Mouse (Mus musculus) layer of hippocampus, adult 18-20 months (tissue): ENCODE results near the gene Akap2. TPM values are rescaled to one million over a fixed set of nuclear protein-coding genes. Genes with fewer than 3 reads are reported as not detected.

ENCODE experiments used
- DNase-seq, 2 experiments: peaks; one replicate each; pipeline ENCODE4 v3.0.0; 2022; ENCODE audit warnings: low spot score in 2 of 2
- total RNA-seq, 2 experiments: library from RNA; stranded (reverse); gene quantifications; 2 replicates each; pipeline ENCODE4 v1.2.3; 2021

Gene Akap2
- total RNA-seq, 2 experiments from 2014 or later: 52.0 to 53.2 TPM

DNA sequence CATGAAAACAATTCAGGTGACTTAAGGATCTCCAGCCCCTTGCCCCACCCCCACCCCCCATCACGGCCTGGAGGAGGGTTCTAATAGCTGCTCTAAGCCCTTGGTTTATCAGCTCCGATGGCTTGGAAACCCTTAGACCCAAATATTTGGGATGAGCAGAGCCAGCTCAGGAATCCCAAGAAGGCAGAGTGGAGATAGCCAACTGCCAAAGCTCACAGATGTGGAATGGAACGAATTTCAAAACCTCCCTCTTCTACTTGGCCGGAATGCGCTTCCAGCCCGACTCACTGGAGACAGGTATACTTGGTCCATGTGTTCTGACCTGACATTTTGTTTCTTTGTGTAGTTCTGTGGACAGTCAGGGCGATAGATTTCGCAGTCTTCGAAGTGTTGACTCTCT lies 111.7 kb downstream of the Akap2 start:
- DNase-seq: no peak

DNA sequence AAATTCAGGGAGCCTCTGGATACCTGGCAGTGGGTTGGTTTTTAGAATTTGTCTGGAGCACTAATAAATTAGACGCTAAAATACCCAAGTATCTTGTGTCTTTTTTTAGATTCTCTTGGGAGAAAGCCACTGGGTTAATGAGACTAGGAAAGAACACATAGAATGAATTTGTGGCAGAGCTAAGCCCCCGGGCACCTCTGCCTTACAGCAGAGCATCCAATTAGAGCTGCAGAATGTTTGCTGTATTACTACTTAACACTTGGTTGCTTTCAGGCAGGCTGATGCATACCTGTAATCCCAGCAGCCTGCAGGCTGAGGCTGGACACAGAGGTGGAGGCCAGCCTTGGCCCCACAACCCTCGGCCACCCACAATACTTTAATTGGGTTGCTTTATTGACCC lies 112.3 kb downstream of the Akap2 start:
- DNase-seq: no peak

DNA sequence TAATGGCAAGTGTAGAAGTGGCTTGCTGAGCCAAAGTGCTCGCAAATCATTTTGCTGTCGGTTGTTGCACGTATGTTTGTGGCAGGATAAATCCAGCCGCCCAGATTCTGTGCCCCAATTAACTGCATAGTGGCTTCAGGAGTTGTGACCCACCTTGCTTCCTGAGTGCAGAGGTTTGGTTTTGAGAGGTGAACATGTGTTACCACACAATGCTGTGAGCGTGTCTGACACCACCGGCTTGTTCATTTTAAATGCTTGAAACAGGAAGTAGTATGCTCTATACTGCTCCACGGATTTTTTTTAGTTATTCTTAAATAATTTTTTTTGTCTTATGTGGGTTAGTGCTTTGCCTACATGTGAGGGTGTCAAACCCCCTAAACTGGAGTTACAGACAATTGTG lies 114.9 kb downstream of the Akap2 start:
- DNase-seq: no peak

DNA sequence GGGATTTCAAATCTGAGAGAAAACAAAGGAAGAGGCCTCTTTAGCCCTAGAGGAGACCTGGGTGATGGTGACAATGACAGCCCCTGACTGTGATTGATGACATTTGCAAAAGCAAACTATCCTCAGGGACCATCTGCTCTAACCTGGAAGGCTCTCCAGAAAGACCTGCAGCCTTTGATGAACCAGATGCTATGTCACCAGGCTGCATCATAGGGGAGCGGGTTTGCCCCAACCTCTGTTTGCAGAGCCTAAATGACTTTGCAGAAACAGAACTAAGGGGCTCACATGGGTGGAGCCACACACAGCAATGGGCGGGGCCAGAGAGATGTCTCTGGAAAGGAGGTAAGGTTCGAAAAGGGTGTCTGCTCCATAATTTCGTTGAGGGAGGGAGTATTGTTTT lies 115.6 kb downstream of the Akap2 start:
- DNase-seq: no peak

DNA sequence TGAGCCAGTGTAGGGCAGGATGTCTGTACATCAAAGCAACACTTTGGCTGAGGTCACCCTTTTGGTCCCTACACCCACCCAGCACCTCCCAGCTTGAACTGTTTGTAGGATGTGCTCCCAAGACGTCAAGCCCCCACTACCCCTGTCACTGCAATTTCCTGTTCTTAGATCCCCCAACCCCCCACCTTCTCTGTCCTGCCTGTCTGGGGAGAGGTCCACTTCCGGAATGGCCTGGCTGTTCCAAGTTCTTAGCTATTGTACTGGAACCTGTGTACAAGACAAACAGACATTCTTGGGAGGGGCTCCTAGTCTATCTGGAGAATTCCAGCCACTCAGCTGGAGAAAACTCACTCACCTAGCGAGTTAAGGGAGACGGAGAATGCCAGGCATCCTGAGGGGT lies 116.7 kb downstream of the Akap2 start:
- no peak for DNase-seq

DNA sequence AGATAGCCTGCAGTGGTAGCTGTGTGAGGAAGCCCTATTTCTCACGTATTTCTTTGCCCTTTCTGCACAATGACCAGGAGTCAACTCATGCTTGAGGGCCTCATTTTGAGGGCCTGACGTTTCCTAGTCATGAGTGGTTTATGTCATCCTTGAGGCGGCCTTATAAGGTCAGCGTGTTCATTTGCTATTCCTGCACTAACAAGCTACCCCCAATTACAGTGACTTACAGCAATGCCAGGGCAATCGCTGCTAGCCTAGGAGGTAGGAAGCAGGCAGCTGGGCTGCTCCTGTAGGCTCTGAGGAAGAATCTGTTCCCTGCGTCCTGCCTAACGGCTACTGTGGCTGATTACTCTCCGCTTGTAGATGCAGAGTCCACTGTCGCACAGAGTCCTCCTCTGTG lies 119.6 kb downstream of the Akap2 start:
- DNase-seq: no peak

DNA sequence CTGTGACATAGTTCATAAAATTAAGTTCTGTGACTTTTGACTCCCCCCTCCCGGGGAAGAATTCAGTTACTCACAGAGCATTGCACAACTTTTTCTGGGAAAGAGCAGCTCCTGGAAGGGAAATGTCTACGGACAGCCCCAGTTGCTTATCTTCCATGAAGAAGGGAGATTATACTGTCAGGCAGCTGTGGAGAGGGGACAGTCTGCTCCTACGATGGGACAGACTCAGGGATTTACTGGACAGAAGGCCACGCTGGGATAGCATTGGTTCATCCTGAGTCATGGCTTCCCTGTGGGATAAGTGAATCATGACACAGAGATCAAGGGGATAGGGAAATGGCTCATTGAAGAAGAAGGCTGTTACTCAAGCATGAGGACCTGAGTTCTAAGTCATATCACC lies 121.9 kb downstream of the Akap2 start:
- DNase-seq: no peak

DNA sequence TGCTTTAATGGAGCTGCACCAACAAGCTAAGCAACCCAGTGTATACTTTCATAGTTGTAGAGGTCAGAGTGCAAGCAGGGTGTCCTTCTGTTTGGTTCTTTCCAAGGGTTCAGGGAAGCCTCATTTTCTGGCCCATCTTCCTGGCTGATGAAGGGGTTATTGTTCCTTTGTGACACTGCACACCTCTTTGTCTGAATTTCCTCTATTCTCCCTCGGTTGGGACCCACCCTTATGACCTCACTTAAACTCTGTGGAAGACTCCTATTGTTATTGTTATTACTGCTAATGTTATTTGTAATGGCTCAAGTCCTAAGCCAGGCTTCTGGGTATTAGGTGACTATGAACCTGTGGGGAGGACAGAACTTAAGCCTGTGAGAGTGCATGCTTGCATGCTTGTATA lies 124.5 kb downstream of the Akap2 start:
- DNase-seq: no peak

DNA sequence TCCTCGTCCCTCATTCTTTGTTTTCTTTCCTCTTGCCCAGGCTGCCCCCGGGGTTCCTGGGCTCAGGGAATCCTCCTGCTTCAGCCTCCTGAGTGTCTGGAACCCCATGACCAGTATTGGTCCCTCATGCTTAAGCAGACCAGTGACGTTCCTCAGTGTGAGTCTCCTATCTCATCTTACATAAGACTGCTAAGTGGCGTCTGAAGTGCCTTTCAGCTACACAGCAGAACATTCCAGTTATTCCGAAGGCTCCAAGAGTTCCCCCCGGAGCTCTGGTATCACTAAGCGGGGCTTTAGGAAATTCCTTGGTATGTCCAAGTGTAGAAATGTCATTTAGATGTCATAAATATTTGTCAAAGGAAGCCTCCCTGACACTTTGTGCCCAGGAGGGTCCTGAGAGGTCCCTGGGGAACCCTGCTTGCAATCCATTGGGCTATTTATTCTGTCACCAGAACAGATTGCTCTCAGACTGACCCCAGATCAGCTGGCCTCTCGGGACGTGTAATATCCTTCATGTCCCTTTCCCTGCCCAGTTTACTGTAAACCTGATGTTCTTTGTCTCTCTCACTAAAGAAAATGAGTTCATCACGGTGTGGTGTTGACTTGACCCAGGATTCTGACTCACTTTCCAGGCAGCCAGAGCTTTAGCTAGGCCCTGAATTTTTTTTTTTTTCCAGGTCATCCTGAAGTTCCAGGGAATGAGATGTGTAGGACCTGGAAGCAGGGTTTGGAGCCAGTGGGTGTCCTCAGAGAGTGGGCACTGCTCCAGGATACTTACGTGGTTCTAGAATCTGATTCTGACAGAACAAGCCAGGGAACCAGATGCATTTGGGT lies 125.2 kb downstream of the Akap2 start:
- DNase-seq: no peak

DNA sequence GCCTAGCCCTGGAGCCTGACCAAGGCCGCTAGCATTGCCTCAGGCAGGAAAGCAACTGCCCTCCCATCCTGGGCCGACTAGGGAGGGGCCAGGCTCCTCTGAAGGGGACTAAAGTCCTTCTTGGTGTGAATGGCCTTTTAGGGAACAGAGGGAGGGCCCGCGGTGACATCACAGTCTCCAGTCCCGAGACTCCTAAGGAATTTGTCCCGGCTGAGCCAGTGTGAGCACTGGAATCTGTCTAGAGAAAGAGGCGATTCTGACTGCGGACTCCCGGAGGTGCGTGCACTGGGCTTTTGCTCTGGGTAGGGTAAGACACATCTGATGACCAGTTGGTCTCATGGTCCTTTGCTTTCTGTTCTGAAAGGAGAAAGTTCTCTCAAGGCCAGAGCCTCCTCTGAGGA lies 127.6 kb downstream of the Akap2 start:
- DNase-seq: no peak

DNA sequence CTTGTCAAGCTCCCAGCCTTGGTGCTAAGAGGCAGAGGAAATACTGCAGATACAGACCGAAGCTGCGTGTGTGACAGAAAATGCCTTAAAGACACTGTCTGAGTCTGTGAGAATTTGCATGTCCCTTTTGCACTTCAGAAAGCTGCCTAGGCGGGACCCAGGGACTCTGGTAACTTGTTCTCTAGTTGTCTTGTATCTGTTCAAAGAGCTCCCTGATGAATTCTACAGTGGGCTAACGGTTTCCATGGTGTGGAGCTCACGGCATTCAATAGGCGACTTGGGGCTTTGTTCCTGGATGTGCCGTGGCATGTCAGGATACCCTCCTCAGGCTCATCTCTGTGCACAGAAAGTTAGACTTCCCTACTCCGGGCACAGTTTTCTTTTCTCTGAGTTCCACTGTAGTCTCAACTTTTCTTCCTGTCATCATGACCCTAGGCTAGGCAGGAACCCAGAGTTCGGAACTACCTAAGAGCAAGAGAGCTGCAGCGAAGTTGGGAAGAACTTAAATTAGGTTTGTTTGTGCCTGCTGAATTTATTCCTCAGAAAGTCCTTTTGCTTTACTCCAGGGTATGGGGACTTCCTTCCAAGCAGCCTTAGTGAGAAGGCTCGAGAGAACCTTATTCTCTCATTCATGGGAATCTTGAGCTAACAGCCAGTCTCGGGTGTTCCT lies 128.2 kb downstream of the Akap2 start:
- DNase-seq: no peak

DNA sequence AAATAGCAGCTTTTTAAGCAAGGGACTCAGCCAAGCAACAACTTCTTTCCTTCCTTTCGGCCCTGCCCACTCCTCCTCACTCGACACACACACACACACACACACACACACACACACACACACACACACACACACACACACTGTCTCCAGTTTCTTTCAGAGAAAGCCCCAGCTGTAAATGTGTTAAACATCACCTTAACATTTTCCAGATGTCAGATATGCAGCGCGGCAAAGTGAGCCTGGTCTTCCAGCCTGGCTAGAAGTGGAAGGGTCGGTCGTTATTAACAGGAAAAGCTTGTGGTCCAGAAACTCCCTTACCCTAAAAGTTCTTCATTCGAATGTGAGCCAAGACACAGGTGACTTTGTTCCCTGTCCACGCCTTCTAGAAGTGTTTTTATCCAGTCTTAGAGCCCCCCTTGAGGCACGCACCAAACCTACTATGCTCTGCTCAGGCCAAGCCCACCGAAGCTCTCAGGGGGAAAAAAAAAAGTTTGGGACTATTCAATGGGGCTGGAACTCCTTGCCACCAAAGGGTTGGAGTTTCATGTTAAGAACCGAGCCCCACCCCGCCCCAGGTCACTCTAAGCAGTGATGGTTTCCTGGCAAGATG lies 129.0 kb downstream of the Akap2 start:
- DNase-seq: no peak

DNA sequence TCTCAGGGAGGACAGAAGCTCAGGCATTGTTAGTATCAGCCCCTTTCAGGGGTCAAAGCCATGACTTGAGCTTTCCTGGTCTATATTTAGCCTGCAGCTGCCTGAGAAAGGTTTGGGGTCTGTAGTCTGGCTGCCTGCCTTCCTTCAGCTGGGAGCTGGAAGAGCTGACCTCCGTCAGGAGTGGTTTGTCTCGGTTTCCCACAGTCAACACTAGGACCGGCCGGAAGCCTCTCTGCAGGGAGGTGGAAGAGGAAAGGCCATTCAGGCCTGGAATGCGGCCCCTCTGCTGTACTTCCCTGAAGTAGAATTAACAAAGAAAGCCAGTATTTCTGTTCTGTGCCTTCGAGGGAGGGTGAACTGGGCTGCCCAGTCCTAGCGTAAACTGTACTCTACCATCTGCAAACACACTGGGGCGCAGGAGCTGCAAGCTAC lies 129.6 kb downstream of the Akap2 start:
- no peak for DNase-seq

DNA sequence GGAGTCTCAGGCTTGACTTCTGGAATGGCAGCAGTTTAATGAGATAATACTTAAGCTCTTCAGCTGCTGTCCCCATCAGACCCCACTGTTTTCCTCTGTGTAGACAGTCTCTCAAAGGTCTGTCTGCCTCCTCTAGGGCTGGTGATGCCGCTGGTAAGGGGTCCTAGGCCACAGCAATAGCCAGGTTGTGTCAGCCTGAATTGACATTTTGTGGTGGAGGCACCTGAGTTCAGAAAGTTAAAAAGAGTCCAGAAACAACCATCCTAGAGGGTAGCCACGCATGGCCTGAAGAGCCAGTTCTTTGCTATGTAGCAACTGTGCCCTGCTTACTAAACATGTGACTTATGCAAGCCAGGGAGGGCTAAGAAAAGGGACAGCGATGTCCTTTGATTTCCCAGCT lies 130.2 kb downstream of the Akap2 start:
- no peak for DNase-seq

DNA sequence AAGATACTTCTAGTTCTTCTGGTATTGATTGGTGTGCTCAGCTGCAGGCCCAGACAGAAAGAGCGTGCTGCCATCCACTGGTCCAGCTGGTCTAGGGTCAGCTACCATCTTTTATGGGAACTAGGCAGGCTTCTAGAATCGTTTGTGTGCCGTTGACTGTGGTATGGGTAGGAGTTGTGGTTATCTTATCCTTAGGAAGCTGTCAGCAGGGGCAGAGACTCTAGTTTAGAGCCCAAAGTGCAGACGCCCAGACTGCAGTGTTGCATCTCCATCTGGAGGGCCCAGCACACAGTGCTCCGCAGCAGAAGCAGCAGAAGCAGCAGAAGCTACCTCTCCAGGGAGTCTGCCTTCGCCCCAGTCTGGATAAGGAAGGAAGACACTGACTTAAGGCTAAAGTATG lies 132.0 kb downstream of the Akap2 start:
- peak in 1 of 2 experiments; percentile 20 for DNase-seq

DNA sequence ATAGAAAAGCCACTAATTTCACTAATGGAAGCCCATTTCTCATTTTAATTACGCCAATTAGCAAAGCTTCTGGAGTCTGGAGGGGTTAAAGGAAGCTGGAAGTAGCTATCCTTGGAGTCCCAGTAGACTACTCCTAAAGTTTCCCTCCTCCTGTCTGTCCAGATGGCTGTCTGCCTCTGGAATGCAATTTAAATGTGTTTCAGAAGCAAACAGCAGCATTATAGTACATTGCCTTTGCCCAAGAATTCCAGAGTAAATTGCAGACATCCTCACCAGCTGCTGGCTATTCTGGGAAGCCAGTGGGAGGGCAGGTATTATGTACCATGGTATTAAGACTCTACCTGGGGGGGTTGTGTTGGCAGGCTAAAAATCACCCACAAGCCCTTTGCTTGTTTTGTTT lies 134.3 kb downstream of the Akap2 start:
- no peak for DNase-seq

DNA sequence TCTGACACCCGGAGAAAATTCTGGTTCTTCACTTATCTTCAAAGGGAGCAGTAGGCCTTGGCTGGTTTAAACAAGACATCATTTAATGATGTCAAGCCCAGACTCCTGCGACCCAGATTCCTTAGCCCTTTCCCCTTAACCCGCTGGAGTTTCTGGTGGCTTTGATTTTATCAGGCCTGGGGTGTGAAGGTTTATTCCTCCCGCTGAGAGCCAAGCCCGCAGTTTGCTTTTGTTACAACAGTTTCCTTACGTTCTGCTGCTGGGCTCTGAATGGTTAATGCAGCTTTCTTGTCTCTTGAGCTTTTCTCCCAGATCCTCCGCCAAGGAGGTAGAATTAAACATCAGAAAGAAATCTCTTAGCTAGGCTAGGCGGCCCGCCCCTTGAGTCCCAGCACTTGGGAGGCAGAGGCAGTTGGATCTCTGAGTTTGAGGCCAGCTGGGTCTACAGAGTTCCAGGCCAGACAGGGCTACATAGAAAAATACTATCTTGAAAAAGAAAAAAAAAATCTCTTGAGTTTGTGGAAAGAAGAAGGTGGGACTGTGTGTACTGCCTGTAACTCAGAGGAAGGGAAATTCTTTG lies 135.1 kb downstream of the Akap2 start:
- no peak for DNase-seq

DNA sequence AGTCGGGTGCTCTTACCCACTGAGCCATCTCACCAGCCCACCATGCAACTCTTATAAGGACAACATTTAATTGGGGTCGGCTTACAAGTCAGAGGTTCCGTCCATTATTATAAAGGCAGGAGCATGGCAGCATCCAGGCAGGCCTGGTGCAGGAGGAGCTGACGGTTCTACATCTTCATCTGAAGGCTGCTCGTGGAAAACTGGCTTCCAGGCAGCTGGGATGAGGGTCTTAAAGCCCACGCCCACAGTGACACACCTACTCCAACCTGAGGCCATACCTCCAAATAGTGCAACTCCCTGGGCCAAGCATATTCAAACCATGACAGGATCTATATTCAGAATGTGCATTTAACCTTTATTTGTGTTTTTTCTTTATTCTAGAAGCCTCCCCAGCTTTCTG lies 136.7 kb downstream of the Akap2 start:
- DNase-seq: no peak

DNA sequence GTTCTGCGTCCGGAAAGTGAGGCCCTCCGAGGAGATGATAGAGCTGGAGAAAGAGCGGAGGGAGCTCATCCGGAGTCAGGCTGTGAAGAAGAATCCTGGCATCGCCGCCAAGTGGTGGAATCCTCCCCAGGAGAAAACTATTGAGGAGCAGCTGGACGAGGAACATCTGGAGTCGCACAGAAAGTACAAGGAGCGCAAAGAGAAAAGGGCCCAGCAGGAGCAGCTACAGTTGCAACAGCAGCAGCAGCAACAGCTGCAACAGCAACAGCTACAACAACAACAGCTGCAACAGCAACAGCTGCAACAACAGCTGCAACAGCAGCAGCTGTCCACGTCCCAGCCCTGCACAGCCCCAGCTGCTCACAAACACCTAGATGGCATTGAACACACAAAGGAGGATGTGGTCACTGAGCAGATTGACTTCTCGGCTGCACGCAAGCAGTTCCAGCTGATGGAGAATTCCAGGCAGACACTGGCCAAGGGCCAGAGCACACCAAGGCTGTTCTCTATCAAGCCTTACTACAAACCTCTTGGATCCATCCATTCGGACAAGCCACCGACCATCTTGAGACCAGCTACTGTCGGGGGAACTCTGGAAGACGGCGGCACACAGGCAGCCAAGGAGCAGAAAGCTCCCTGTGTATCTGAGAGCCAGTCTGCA lies 138.0 kb downstream of the Akap2 start:
- no peak for DNase-seq

DNA sequence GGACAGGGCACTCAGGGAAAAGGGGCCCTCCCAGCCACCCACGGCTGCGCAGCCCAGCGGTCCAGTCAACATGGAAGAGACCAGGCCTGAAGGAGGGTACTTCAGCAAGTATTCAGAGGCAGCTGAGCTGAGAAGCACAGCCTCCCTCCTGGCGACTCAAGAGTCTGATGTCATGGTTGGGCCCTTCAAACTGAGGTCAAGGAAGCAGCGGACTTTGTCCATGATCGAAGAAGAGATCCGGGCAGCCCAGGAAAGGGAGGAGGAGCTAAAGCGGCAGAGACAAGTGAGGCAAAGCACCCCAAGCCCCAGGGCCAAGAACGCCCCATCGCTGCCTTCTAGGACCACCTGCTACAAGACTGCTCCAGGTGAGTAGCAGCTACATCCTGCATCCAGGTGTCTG lies 139.2 kb downstream of the Akap2 start:
- DNase-seq: no peak

DNA sequence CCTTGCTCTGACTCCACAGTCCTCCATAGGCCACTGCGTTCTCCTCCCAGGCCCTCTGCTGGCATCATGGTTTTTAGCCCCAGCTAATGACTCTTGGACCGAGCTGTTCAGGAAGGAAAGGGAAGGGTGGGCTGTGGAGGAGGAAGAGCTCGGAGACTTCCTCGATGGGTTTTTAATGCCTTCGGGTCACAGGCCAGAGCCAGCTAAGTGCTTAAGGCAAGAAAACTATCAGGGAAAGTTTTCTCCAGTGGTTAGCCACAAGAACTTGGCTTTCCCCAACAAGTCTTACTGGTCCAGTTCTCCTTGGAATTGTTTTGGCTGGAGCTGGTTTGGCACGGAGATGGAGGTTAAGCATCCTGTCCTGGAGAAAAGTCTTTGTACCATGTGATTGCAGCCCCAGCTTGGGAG lies 142.8 kb downstream of the Akap2 start:
- DNase-seq: no peak

DNA sequence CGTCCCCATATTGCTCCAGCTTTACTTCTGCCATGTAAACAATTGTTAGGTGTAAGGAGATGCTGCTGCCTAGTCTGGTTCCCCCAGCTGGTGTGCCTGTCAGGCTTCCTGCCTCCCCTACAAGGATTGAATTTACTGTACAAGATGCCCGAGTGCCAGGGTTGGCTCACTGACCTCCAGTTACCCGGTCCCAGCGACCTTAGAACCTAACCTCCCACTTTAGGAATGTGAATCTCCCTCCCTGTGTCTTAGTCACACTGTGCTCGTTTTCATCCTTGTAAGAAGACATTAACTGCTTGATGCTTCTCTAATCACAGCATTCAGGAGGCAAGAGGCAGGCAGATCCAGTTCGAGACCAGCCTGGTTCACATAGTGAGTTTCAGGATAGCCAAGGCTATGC lies 143.7 kb downstream of the Akap2 start:
- no peak for DNase-seq
